Mouse (Mus musculus): ENCODE results near the gene Dmap1. TPM values are rescaled to one million over a fixed set of nuclear protein-coding genes. Genes with fewer than 3 reads are reported as not detected.

Gene Dmap1
- polyA plus RNA-seq, 1 experiment from 2014 or later, result 67.3 TPM

DNA sequence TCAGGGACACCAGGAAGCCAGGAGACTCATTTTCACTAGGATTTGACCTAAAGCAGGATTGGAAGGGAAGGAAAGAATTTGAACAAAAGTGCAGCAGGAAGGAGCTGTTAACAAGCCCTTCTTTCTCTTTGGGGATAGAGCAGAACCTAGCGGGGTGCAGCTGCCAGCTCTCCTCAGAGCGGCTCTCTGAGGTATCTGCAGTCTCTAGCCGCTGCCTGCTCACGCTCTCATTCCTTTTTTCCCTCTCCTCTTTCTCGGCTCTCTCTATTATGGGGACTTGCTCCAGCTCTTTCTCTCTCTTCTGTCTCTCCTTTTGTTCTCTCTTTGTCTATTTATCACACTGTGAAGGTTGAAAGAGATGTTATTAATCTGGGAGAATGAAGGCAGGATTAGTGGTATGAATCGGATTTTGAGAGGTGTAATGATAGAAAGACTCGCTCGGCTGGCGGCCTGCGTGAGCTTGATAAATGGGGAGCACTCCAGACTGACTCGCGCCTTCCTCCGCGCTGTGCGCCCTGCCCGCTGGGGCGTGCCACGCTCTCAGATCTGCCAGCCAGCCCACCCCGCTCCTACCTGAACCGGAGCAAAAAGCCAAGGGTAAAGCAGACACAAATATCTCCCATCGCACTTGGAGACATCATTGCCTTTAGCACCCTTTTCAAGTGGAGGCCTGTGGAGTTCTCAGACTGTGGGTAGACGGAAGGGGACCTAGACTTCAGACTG is 45.0 kb downstream of the Dmap1 start:
- Histone ChIP-seq H3K9me3 (no peaks in the 10 kb centered on the region), H3K27ac (replicated peaks) (peak overlapping the region; percentile 80), H3K4me3 (no peak overlapping the region), H3K4me1 (replicated peaks) (peaks cover 43% of the 10 kb centered on the region), H3K9ac (peak overlapping the region; percentile 45), H3K27me3 (no peaks in the 10 kb centered on the region), H3K4me2 (0 out of 2 replicates have a peak overlapping the region, but pooled peaks have one; percentile 4), H3K36me3 (0 out of 2 replicates have a peak, but pooled peaks cover 3% of the 10 kb centered on the region)
- peak; percentile 61; the same call in 1 of the 2 replicates for ATAC-seq (ENCODE audit: low read depth)
- 48% methylated on average over 22 of the region's 22 CpGs for WGBS

DNA sequence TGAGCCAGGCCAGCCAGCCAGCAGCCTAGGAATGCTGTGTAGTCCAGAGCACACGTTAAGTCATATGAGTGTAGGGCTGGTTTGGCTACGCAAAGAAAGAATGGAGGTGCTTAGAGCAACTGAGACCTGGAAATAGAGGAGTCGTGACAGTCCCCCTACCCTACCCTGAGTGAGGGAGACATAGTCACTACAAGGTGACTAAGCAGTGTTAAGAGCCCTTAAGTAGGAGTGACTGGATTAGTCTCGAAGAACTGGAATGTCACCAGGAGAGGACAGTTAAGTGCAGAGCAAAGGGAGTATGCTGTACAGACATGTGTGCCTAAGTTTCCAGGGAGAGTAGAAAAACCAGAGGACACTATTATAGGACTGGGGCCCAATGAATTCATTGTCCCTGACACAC is 45.9 kb downstream of the Dmap1 start:
- Histone ChIP-seq H3K27ac (replicated peaks) (peak overlapping the region; percentile 80; the same call in 1 of the 2 replicates), H3K9ac (no peak overlapping the region)
- ATAC-seq (ENCODE audit: low read depth), result no peak

DNA sequence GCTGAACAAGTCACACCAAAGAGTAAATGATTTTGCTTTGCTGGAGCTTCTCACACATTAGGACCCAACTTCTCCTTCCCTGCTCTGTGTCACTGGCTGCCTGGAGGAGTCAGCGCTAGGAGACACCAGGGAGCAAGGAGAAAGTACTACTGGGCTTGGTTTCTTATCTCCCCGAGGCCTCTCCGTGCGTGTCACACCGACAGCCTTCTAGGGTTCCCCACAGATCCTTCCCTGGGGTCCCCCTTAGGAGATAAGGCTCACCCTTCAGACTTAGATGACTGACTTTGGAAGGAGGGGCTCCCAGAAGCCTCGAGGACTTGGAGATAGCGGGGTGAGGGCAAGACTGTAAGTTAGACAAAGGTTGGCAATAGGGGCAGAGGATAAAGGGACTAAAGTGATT is 47.4 kb downstream of the Dmap1 start:
- WGBS, result 87% methylated on average over 7 of the region's 7 CpGs
- Histone ChIP-seq H3K4me2 (no peak overlapping the region), H3K27ac (replicated peaks) (no peak overlapping the region), H3K4me3 (no peak overlapping the region), H3K36me3 (no peaks in the 10 kb centered on the region), H3K9me3 (no peaks in the 10 kb centered on the region), H3K4me1 (replicated peaks) (peaks cover 53% of the 10 kb centered on the region), H3K27me3 (no peaks in the 10 kb centered on the region), H3K9ac (no peak overlapping the region)
- ATAC-seq (ENCODE audit: low read depth), result no peak

More for the DNA sequence above, 45.9 kb downstream of the Dmap1 start:
- 0 out of 2 replicates have a peak, but pooled peaks cover 3% of the 10 kb centered on the region for H3K36me3 ChIP-seq
- H3K4me1 ChIP-seq (replicated peaks), result peaks cover 43% of the 10 kb centered on the region
- no peaks in the 10 kb centered on the region for H3K9me3 ChIP-seq
- 91% methylated on average over 4 of the region's 4 CpGs for WGBS
- H3K4me2 ChIP-seq, result no peak overlapping the region
- no peaks in the 10 kb centered on the region for H3K27me3 ChIP-seq
- H3K4me3 ChIP-seq, result no peak overlapping the region

- H3K9ac ChIP-seq, result no peak overlapping the region
- peaks cover 65% of the 10 kb centered on the region for H3K4me1 ChIP-seq (replicated peaks)
- no peak for ATAC-seq (ENCODE audit: low read depth)
- H3K36me3 ChIP-seq, result no peaks in the 10 kb centered on the region
- no peak overlapping the region for H3K4me2 ChIP-seq
- 84% methylated on average over 5 of the region's 5 CpGs for WGBS
- no peak overlapping the region for H3K4me3 ChIP-seq
- no peaks in the 10 kb centered on the region for H3K9me3 ChIP-seq
- no peak overlapping the region for H3K27ac ChIP-seq (replicated peaks)
- no peaks in the 10 kb centered on the region for H3K27me3 ChIP-seq
These were observed 48.5 kb downstream of the Dmap1 start for GRCm38 (mm10) chr4:117633527-117633926.

GRCm38 (mm10) chr4:117630053-117630670 is 51.9 kb downstream of the Dmap1 start:
- H3K9ac ChIP-seq, result peak overlapping the region; percentile 31; the same call in 1 of the 2 replicates
- no peaks in the 10 kb centered on the region for H3K9me3 ChIP-seq
- H3K4me2 ChIP-seq, result no peak overlapping the region
- H3K4me3 ChIP-seq, result no peak overlapping the region
- WGBS, result 32% methylated on average over 6 of the region's 6 CpGs
- peak overlapping the region; percentile 79 for H3K27ac ChIP-seq (replicated peaks)
- H3K27me3 ChIP-seq, result peaks cover 3% of the 10 kb centered on the region
- peaks cover 5% of the 10 kb centered on the region; the same call in 1 of the 2 replicates for H3K36me3 ChIP-seq
- peaks cover 41% of the 10 kb centered on the region for H3K4me1 ChIP-seq (replicated peaks)
- ATAC-seq (ENCODE audit: low read depth), result peak; percentile 93

GRCm38 (mm10) chr4:117628464-117628863 is 53.6 kb downstream of the Dmap1 start:
- peaks cover 3% of the 10 kb centered on the region for H3K27me3 ChIP-seq
- no peak overlapping the region for H3K4me3 ChIP-seq
- no peak overlapping the region for H3K9ac ChIP-seq
- H3K9me3 ChIP-seq, result no peaks in the 10 kb centered on the region
- peaks cover 8% of the 10 kb centered on the region; the same call in 1 of the 2 replicates for H3K36me3 ChIP-seq
- no peak for ATAC-seq (ENCODE audit: low read depth)
- H3K4me1 ChIP-seq (replicated peaks), result peaks cover 43% of the 10 kb centered on the region
- no peak overlapping the region for H3K27ac ChIP-seq (replicated peaks)
- WGBS, result 53% methylated on average over 1 of the region's 1 CpGs
- no peak overlapping the region for H3K4me2 ChIP-seq

Other genes starting within 250 kb of the Dmap1 start
- gene Rnf220, start 185.2 kb downstream of the Dmap1 start, polyA plus RNA-seq (2015; fragmentation: Nextera tagmentation; extraction: Ambion mirVana), result 97.1 and 104 TPM in 2 replicates
- gene Eri3, start 131.9 kb downstream of the Dmap1 start, polyA plus RNA-seq (2015; fragmentation: Nextera tagmentation; extraction: Ambion mirVana), result 174 and 179 TPM in 2 replicates
- gene Gm12845, start 42.1 kb upstream of the Dmap1 start, polyA plus RNA-seq (2015; fragmentation: Nextera tagmentation; extraction: Ambion mirVana), result not detected in 2 replicates
- not detected in 2 replicates for gene Klf17, start 83.4 kb upstream of the Dmap1 start, polyA plus RNA-seq (2015; fragmentation: Nextera tagmentation; extraction: Ambion mirVana)
- 29.1 and 31.1 TPM in 2 replicates for gene Slc6a9, start 152.2 kb upstream of the Dmap1 start, polyA plus RNA-seq (2015; fragmentation: Nextera tagmentation; extraction: Ambion mirVana)
- gene Ccdc24, start 190.3 kb upstream of the Dmap1 start, polyA plus RNA-seq (2015; fragmentation: Nextera tagmentation; extraction: Ambion mirVana), result 1.7 and 2.5 TPM in 2 replicates
- gene B4galt2, start 201.2 kb upstream of the Dmap1 start, polyA plus RNA-seq (2015; fragmentation: Nextera tagmentation; extraction: Ambion mirVana), result 43.7 and 45.5 TPM in 2 replicates
- 442 and 475 TPM in 2 replicates for gene Atp6v0b, start 205.1 kb upstream of the Dmap1 start, polyA plus RNA-seq (2015; fragmentation: Nextera tagmentation; extraction: Ambion mirVana)
- 21.3 and 22.0 TPM in 2 replicates for gene Dph2, start 209.8 kb upstream of the Dmap1 start, polyA plus RNA-seq (2015; fragmentation: Nextera tagmentation; extraction: Ambion mirVana)
- gene Ipo13, start 232.7 kb upstream of the Dmap1 start, polyA plus RNA-seq (2015; fragmentation: Nextera tagmentation; extraction: Ambion mirVana), result 64.9 and 65.3 TPM in 2 replicates
- gene Artn, start 247.5 kb upstream of the Dmap1 start, polyA plus RNA-seq (2015; fragmentation: Nextera tagmentation; extraction: Ambion mirVana), result 1.0 and 1.5 TPM in 2 replicates

Data from neural tube, embryonic 13.5 days (tissue).